Mouse (Mus musculus): ENCODE data around the gene Rlbp1. TPM values are rescaled to one million over a fixed set of nuclear protein-coding genes. Genes with fewer than 3 reads are reported as not detected.

Rlbp1 gene
- polyA plus RNA-seq, 1 experiment from 2014 or later, result 0.29 TPM

DNA sequence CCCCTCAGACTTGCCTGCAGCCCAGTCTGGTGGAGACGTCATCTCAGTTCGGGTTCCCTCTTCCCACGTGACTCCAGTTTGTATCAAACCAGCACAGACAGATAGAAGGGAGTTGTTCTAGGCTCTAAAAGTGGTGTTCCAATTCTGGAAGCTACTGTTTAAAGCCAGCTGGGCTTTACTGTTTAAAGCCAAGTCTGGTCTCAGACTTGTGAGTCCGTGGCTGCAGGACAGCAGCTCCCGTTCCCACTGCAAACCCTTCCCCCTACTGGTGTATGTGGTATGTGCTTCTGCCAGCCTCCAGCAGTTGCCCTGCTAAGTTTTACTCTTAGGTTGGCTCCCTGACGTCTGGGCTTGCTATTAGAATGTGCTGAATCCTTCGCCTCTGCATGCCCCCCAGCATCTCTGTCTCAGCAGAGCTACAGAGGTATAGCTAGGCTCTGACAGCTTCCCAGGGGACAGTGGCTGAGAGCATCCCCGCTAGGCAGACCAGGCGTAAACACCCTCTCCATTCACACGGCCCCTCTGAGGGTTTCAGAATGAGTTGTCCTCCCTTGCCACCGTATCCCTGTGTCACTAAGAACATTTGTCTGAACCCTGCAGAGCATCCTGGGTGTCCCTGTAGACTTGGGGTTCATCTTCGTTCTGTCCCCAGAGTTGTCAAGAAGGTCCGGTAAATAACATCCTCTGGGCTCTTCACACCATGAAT is 39.6 kb downstream of the Rlbp1 start:
- Histone ChIP-seq H3K9ac (ENCODE audit: low read length) (no peak overlapping the region), H3K9me3 (replicated peaks; ENCODE audit: control insufficient read depth, low read length) (no peaks in the 10 kb centered on the region), H3K27ac (ENCODE audit: low read length) (no peak overlapping the region), H3K4me1 (ENCODE audit: control insufficient read depth, insufficient read depth, low read length) (peaks cover 5% of the 10 kb centered on the region), H3K4me3 (ENCODE audit: low read length) (no peak overlapping the region), H3K36me3 (ENCODE audit: control insufficient read depth, insufficient read depth) (peaks cover 10% of the 10 kb centered on the region), H3K4me2 (ENCODE audit: low read depth, low read length) (no peak overlapping the region), H3K27me3 (ENCODE audit: control insufficient read depth, insufficient read depth, low read length) (no peaks in the 10 kb centered on the region)
- no peak for ATAC-seq (replicated peaks; ENCODE audit: extremely low read depth, insufficient read depth, low FRiP score)
- 75% methylated on average over 13 of the region's 13 CpGs for WGBS

- H3K4me3 ChIP-seq (ENCODE audit: low read length), result no peak overlapping the region
- no peak overlapping the region for H3K4me2 ChIP-seq (ENCODE audit: low read depth, low read length)
- H3K27me3 ChIP-seq (ENCODE audit: control insufficient read depth, insufficient read depth, low read length), result no peaks in the 10 kb centered on the region
- no peak overlapping the region for H3K9ac ChIP-seq (ENCODE audit: low read length)
- H3K4me1 ChIP-seq (ENCODE audit: control insufficient read depth, insufficient read depth, low read length), result peaks cover 5% of the 10 kb centered on the region
- H3K27ac ChIP-seq (ENCODE audit: low read length), result no peak overlapping the region
- peaks cover 10% of the 10 kb centered on the region for H3K36me3 ChIP-seq (ENCODE audit: control insufficient read depth, insufficient read depth)
- H3K9me3 ChIP-seq (replicated peaks; ENCODE audit: control insufficient read depth, low read length), result no peaks in the 10 kb centered on the region
- ATAC-seq (replicated peaks; ENCODE audit: extremely low read depth, insufficient read depth, low FRiP score), result no peak
- WGBS, result 76% methylated on average over 8 of the region's 8 CpGs
Measured at GRCm38 (mm10) chr7:79346555-79347075, 40.2 kb downstream of the Rlbp1 start.

GRCm38 (mm10) chr7:79345902-79346301 is 40.9 kb downstream of the Rlbp1 start:
- WGBS, result 47% methylated on average over 4 of the region's 4 CpGs
- H3K9ac ChIP-seq (ENCODE audit: low read length), result no peak overlapping the region
- no peak overlapping the region for H3K4me3 ChIP-seq (ENCODE audit: low read length)
- ATAC-seq (replicated peaks; ENCODE audit: extremely low read depth, insufficient read depth, low FRiP score), result no peak
- H3K27ac ChIP-seq (ENCODE audit: low read length), result no peak overlapping the region
- no peaks in the 10 kb centered on the region for H3K9me3 ChIP-seq (replicated peaks; ENCODE audit: control insufficient read depth, low read length)
- H3K36me3 ChIP-seq (ENCODE audit: control insufficient read depth, insufficient read depth), result peaks cover 10% of the 10 kb centered on the region
- H3K4me1 ChIP-seq (ENCODE audit: control insufficient read depth, insufficient read depth, low read length), result peaks cover 5% of the 10 kb centered on the region
- H3K4me2 ChIP-seq (ENCODE audit: low read depth, low read length), result no peak overlapping the region
- no peaks in the 10 kb centered on the region for H3K27me3 ChIP-seq (ENCODE audit: control insufficient read depth, insufficient read depth, low read length)

DNA sequence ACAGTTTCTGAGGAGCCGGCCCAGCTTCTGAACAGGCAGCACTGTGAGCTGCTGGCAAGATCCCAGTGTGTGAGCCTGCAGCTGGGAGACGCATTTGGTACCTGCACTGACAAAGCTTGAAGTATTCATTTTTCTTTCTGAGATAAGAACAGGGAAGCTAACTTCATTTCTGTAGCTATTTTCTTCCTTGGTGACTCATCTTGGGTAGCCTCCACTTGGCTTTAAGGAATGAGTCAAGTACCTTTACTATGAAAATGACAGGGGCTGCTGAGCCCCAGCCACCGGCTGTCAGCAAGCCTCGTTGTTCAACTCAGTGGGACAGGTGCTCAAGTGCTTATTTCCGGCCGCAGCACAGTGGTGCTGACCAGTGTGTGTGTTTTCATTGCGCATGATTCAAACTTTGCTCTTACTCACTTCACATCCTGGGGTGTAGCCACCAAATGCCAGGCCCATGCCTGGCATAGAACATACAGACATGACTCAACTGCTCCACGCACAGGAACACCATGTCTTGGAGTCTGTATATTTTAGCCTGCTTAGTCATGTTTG is 50.4 kb downstream of the Rlbp1 start:
- H3K4me3 ChIP-seq (ENCODE audit: low read length), result no peak overlapping the region
- no peak overlapping the region for H3K4me2 ChIP-seq (ENCODE audit: low read depth, low read length)
- no peaks in the 10 kb centered on the region for H3K4me1 ChIP-seq (ENCODE audit: control insufficient read depth, insufficient read depth, low read length)
- WGBS, result 61% methylated on average over 8 of the region's 8 CpGs
- no peaks in the 10 kb centered on the region for H3K36me3 ChIP-seq (ENCODE audit: control insufficient read depth, insufficient read depth)
- no peaks in the 10 kb centered on the region for H3K9me3 ChIP-seq (replicated peaks; ENCODE audit: control insufficient read depth, low read length)
- no peak overlapping the region for H3K9ac ChIP-seq (ENCODE audit: low read length)
- ATAC-seq (replicated peaks; ENCODE audit: extremely low read depth, insufficient read depth, low FRiP score), result no peak
- no peak overlapping the region for H3K27ac ChIP-seq (ENCODE audit: low read length)
- no peaks in the 10 kb centered on the region for H3K27me3 ChIP-seq (ENCODE audit: control insufficient read depth, insufficient read depth, low read length)

- Histone ChIP-seq H3K9me3 (replicated peaks; ENCODE audit: control insufficient read depth, low read length) (no peaks in the 10 kb centered on the region), H3K4me3 (ENCODE audit: low read length) (no peak overlapping the region), H3K27me3 (ENCODE audit: control insufficient read depth, insufficient read depth, low read length) (no peaks in the 10 kb centered on the region), H3K4me1 (ENCODE audit: control insufficient read depth, insufficient read depth, low read length) (no peaks in the 10 kb centered on the region), H3K36me3 (ENCODE audit: control insufficient read depth, insufficient read depth) (0 out of 2 replicates have a peak, but pooled peaks cover 3% of the 10 kb centered on the region), H3K9ac (ENCODE audit: low read length) (no peak overlapping the region), H3K4me2 (ENCODE audit: low read depth, low read length) (no peak overlapping the region), H3K27ac (ENCODE audit: low read length) (no peak overlapping the region)
- ATAC-seq (replicated peaks; ENCODE audit: extremely low read depth, insufficient read depth, low FRiP score), result no peak
- WGBS, result 58% methylated on average over 3 of the region's 3 CpGs
Measured at GRCm38 (mm10) chr7:79333419-79333818, 53.4 kb downstream of the Rlbp1 start.

- Histone ChIP-seq H3K27ac (ENCODE audit: low read length) (no peak overlapping the region), H3K27me3 (ENCODE audit: control insufficient read depth, insufficient read depth, low read length) (no peaks in the 10 kb centered on the region), H3K36me3 (ENCODE audit: control insufficient read depth, insufficient read depth) (0 out of 2 replicates have a peak, but pooled peaks cover 3% of the 10 kb centered on the region), H3K4me3 (ENCODE audit: low read length) (no peak overlapping the region), H3K4me1 (ENCODE audit: control insufficient read depth, insufficient read depth, low read length) (no peaks in the 10 kb centered on the region), H3K9ac (ENCODE audit: low read length) (no peak overlapping the region), H3K4me2 (ENCODE audit: low read depth, low read length) (no peak overlapping the region), H3K9me3 (replicated peaks; ENCODE audit: control insufficient read depth, low read length) (no peaks in the 10 kb centered on the region)
- WGBS, result 86% methylated on average over 10 of the region's 10 CpGs
- no peak for ATAC-seq (replicated peaks; ENCODE audit: extremely low read depth, insufficient read depth, low FRiP score)
Measured at GRCm38 (mm10) chr7:79331197-79331596, 55.7 kb downstream of the Rlbp1 start.

DNA sequence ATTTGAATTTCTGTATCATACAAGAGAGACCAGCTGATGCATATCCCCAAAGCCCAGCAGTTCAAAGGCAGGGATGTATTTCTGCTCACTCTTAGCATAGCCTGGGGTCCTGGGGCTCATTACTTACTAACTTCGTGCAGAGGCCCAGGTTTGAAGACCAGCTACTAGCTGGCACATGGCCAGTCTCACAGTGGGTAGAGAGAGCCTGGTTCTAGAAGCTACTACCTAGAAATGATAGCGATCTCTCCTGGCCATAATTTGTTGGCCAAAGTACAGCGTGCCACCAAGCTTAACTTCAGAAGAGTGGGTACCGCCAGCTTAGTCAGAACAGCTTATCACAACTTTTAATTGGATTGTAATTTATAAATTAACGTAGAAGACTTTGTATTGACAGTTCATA is 58.1 kb downstream of the Rlbp1 start:
- 83% methylated on average over 5 of the region's 5 CpGs for WGBS
- Histone ChIP-seq H3K4me2 (ENCODE audit: low read depth, low read length) (no peak overlapping the region), H3K27ac (ENCODE audit: low read length) (no peak overlapping the region), H3K4me3 (ENCODE audit: low read length) (no peak overlapping the region), H3K4me1 (ENCODE audit: control insufficient read depth, insufficient read depth, low read length) (no peaks in the 10 kb centered on the region), H3K36me3 (ENCODE audit: control insufficient read depth, insufficient read depth) (peaks cover 17% of the 10 kb centered on the region), H3K9ac (ENCODE audit: low read length) (no peak overlapping the region), H3K9me3 (replicated peaks; ENCODE audit: control insufficient read depth, low read length) (no peaks in the 10 kb centered on the region), H3K27me3 (ENCODE audit: control insufficient read depth, insufficient read depth, low read length) (no peaks in the 10 kb centered on the region)
- no peak for ATAC-seq (replicated peaks; ENCODE audit: extremely low read depth, insufficient read depth, low FRiP score)

Other genes starting within 250 kb of the Rlbp1 start
- gene Mfge8, start 238.0 kb downstream of the Rlbp1 start, polyA plus RNA-seq (2015; fragmentation: Nextera tagmentation; extraction: Ambion mirVana), result 239 and 283 TPM in 2 replicates
- gene Abhd2, start 113.8 kb downstream of the Rlbp1 start, polyA plus RNA-seq (2015; fragmentation: Nextera tagmentation; extraction: Ambion mirVana), result 4.1 and 4.9 TPM in 2 replicates
- 8.2 and 8.8 TPM in 2 replicates for gene Fanci, start 4.9 kb upstream of the Rlbp1 start, polyA plus RNA-seq (2015; fragmentation: Nextera tagmentation; extraction: Ambion mirVana)
- gene Polg, start 79.3 kb upstream of the Rlbp1 start, polyA plus RNA-seq (2015; fragmentation: Nextera tagmentation; extraction: Ambion mirVana), result 27.8 and 32.5 TPM in 2 replicates
- 0.20 and 0.21 TPM in 2 replicates for gene Rhcg, start 230.6 kb upstream of the Rlbp1 start, polyA plus RNA-seq (2015; fragmentation: Nextera tagmentation; extraction: Ambion mirVana)

Measured in heart, embryonic 16.5 days (tissue).